Mouse (Mus musculus): ENCODE data around the gene Ptcd3. TPM values are rescaled to one million over a fixed set of nuclear protein-coding genes. Genes with fewer than 3 reads are reported as not detected.

Gene Ptcd3
- total and polyA plus RNA-seq, 2 experiments from 2014 or later = 57.9 to 59.6 TPM

DNA sequence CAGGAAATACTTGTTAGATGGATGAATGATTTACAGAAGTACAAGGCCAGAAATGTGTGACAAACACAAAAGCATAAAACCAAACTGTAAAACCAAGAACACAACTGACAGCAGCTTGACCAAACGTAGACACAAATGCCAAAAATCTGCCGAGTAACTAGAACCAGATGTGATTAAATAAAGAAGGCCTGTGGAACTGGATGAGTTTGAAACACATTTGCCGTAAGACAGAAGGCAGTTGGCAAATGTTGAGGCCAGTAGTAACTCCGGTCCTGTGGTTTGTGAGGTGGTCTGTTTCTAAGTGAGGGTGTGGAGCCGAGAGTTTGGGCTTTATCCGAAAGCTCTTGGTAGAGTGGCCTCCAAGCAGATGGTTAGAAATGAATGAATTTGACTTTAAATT, 32.4 kb upstream of the Ptcd3 start:
- DNase-seq (ENCODE audit: low spot score) (no peak), ATAC-seq (ENCODE audit: low FRiP score) (no peak)
- Histone ChIP-seq H3K4me2 (ENCODE audit: low read depth, low read length, poor library complexity, severe bottlenecking) (no peak overlapping the region), H3K9me3 (ENCODE audit: low read length) (no peaks in the 10 kb centered on the region), H3K9ac (replicated peaks; ENCODE audit: low read length, poor library complexity, severe bottlenecking) (no peak overlapping the region), H3K4me3 (ENCODE audit: low read depth, low read length) (no peak overlapping the region), H3K36me3 (ENCODE audit: insufficient read depth, low read length) (peaks cover 36% of the 10 kb centered on the region), H3K4me1 (ENCODE audit: insufficient read depth, low read length) (no peaks in the 10 kb centered on the region), H3K27ac (ENCODE audit: low read depth, low read length) (no peak overlapping the region), H3K27me3 (ENCODE audit: insufficient read depth, low read length) (no peaks in the 10 kb centered on the region)
- 94% methylated on average over 6 of the region's 6 CpGs for WGBS
- no peak for TF ChIP-seq CTCF (IDR thresholded peaks at IDR 0.05)

DNA sequence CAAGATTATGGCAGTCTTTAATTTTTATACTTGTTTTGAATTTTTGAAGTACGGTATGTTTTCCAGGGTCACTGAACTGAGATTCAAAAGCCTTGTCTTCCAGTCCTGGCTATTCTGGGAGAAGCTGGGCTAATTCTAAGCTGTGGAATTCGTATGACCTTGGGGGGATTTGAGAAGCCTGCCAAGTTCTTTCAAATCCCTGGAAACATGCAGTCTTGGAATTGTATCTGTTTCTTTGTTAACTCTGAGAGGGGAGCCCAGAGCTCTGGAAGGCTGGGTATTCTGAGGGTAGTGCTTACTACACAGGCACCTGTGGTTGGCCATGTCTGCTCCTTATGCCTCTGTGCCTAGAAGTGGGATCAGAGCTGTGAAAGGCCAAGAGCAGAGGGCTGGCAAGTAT, 27.2 kb upstream of the Ptcd3 start:
- H3K9me3 ChIP-seq (ENCODE audit: low read length) = no peaks in the 10 kb centered on the region
- H3K9ac ChIP-seq (replicated peaks; ENCODE audit: low read length, poor library complexity, severe bottlenecking) = no peak overlapping the region
- H3K36me3 ChIP-seq (ENCODE audit: insufficient read depth, low read length) = peaks cover 56% of the 10 kb centered on the region
- H3K4me3 ChIP-seq (ENCODE audit: low read depth, low read length) = no peak overlapping the region
- no peaks in the 10 kb centered on the region for H3K4me1 ChIP-seq (ENCODE audit: insufficient read depth, low read length)
- H3K27ac ChIP-seq (ENCODE audit: low read depth, low read length) = no peak overlapping the region
- DNase-seq (ENCODE audit: low spot score) (no peak), ATAC-seq (ENCODE audit: low FRiP score) (no peak)
- no peaks in the 10 kb centered on the region for H3K27me3 ChIP-seq (ENCODE audit: insufficient read depth, low read length)
- TF ChIP-seq CTCF (IDR thresholded peaks at IDR 0.05) = no peak
- 66% methylated on average over 2 of the region's 2 CpGs for WGBS
- H3K4me2 ChIP-seq (ENCODE audit: low read depth, low read length, poor library complexity, severe bottlenecking) = no peak overlapping the region

DNA sequence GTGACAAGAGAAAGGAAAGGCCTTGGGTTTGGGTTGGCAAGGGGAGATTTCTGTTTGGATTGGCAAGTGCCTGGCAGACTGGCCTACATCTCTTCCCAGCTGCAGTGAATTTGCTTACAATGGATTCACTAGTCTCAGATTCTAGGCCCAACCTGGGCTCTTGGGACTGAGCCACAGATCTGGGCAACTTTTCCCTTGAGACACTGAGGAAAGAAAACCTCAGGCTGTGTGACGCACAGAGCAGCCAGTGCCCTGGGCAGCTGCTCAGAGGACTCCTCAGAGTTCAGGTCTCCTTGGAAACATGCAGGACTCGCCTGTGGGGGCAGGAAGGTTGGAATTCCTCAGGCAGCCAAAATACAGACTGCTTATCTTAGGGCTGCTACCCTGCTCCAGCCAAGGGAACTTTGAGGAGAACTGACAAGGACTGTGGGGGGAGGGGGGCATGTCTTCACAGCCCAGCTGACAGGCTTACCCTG, 25.6 kb upstream of the Ptcd3 start:
- whole genome bisulfite sequencing = 46% methylated on average over 2 of the region's 2 CpGs
- peak; percentile 45 for DNase-seq (ENCODE audit: low spot score)
- H3K4me2 ChIP-seq (ENCODE audit: low read depth, low read length, poor library complexity, severe bottlenecking) = no peak overlapping the region
- H3K36me3 ChIP-seq (ENCODE audit: insufficient read depth, low read length) = peaks cover 68% of the 10 kb centered on the region
- H3K4me1 ChIP-seq (ENCODE audit: insufficient read depth, low read length) = no peaks in the 10 kb centered on the region
- H3K9ac ChIP-seq (replicated peaks; ENCODE audit: low read length, poor library complexity, severe bottlenecking) = no peak overlapping the region
- H3K4me3 ChIP-seq (ENCODE audit: low read depth, low read length) = no peak overlapping the region
- H3K27me3 ChIP-seq (ENCODE audit: insufficient read depth, low read length) = no peaks in the 10 kb centered on the region
- no peak; the same call in 1 of the 2 replicates for ATAC-seq (ENCODE audit: low FRiP score)
- TF ChIP-seq CTCF (IDR thresholded peaks at IDR 0.05) = no peak
- H3K9me3 ChIP-seq (ENCODE audit: low read length) = no peaks in the 10 kb centered on the region
- H3K27ac ChIP-seq (ENCODE audit: low read depth, low read length) = no peak overlapping the region

DNA sequence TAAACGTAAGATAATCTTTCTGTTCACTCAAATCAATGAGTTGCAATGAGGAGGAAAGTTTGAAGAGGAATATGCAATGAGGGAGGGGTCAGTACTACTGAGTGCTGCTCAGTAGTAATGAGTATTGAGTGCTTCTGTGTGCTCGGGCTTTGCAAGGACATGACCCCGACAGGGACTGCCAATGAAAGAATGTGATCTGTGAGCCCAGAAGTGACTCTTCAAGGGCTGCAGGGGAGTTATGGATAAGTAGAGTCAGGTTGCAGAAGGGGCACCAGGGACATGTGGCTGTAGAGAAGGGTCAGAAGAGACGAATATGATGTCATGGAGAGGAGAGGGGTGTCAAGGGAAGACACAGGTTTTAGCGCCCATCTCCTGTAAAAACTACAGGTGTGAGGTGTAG, 23.8 kb upstream of the Ptcd3 start:
- no peaks in the 10 kb centered on the region for H3K4me1 ChIP-seq (ENCODE audit: insufficient read depth, low read length)
- DNase-seq (ENCODE audit: low spot score) (no peak), ATAC-seq (ENCODE audit: low FRiP score) (no peak)
- H3K4me2 ChIP-seq (ENCODE audit: low read depth, low read length, poor library complexity, severe bottlenecking) = no peak overlapping the region
- 93% methylated on average over 5 of the region's 5 CpGs for WGBS
- TF ChIP-seq CTCF (IDR thresholded peaks at IDR 0.05) = no peak
- peaks cover 57% of the 10 kb centered on the region for H3K36me3 ChIP-seq (ENCODE audit: insufficient read depth, low read length)
- no peak overlapping the region for H3K9ac ChIP-seq (replicated peaks; ENCODE audit: low read length, poor library complexity, severe bottlenecking)
- H3K9me3 ChIP-seq (ENCODE audit: low read length) = no peaks in the 10 kb centered on the region
- H3K27ac ChIP-seq (ENCODE audit: low read depth, low read length) = no peak overlapping the region
- H3K27me3 ChIP-seq (ENCODE audit: insufficient read depth, low read length) = no peaks in the 10 kb centered on the region
- no peak overlapping the region for H3K4me3 ChIP-seq (ENCODE audit: low read depth, low read length)

DNA sequence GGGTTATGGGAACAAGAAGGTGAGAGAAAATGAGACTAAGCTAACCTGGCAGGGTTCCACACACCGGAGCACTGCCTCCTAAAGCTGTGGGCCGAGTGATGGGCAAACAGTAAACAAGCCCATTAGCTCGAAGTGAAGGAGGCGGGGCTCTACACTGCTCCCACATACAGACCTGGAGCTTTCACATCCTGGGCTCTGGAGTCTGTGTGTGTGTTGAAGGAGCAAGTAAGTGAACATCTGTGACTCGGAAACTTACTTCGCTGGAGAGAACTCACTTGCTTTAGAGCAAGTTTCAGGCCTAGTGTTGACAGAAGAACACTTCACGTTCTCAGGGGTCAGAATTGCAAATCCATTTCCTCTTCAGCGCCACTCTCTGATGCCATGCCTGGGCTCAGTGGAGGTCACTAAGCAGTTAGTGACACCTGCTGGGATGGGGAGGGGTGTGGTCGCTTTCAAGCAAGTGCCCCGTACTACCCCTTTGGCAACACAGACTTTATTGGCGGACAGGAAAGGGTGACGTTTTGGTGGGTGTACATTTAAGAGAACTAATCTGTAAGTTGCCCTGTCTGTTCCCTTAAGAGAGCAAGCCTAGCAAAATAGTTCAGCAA, 22.4 kb upstream of the Ptcd3 start:
- ATAC-seq (ENCODE audit: low FRiP score) = no peak
- TF ChIP-seq CTCF (IDR thresholded peaks at IDR 0.05) = no peak
- Histone ChIP-seq H3K9me3 (ENCODE audit: low read length) (no peaks in the 10 kb centered on the region), H3K9ac (replicated peaks; ENCODE audit: low read length, poor library complexity, severe bottlenecking) (no peak overlapping the region), H3K4me3 (ENCODE audit: low read depth, low read length) (no peak overlapping the region), H3K36me3 (ENCODE audit: insufficient read depth, low read length) (peaks cover 49% of the 10 kb centered on the region), H3K4me1 (ENCODE audit: insufficient read depth, low read length) (no peaks in the 10 kb centered on the region), H3K4me2 (ENCODE audit: low read depth, low read length, poor library complexity, severe bottlenecking) (no peak overlapping the region), H3K27me3 (ENCODE audit: insufficient read depth, low read length) (no peaks in the 10 kb centered on the region), H3K27ac (ENCODE audit: low read depth, low read length) (no peak overlapping the region)
- WGBS = 86% methylated on average over 12 of the region's 12 CpGs
- no peak for DNase-seq (ENCODE audit: low spot score)

DNA sequence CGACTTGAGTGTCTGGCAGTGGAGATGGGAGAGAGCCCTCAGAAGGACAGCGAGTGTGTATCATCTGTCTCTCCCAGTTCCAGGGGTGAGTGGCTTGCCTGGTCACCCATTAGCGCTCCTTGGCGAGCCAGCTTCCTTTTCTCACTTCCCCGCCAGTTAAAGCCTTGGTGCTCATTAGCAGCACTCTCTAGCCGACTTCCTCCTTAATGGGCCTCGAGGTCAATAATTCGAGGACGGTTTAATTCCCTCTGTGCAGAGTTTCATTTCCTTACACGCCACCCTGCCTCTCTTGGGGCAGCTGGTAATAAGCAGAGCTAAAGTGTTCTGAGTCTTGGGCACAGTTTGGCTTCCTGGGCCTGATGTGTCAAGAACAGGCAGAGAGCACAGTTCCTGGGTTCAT, 21.5 kb upstream of the Ptcd3 start:
- H3K9me3 ChIP-seq (ENCODE audit: low read length) = no peaks in the 10 kb centered on the region
- no peak for ATAC-seq (ENCODE audit: low FRiP score)
- H3K4me3 ChIP-seq (ENCODE audit: low read depth, low read length) = no peak overlapping the region
- H3K4me2 ChIP-seq (ENCODE audit: low read depth, low read length, poor library complexity, severe bottlenecking) = no peak overlapping the region
- no peak for DNase-seq (ENCODE audit: low spot score)
- H3K27ac ChIP-seq (ENCODE audit: low read depth, low read length) = no peak overlapping the region
- no peak overlapping the region for H3K9ac ChIP-seq (replicated peaks; ENCODE audit: low read length, poor library complexity, severe bottlenecking)
- H3K27me3 ChIP-seq (ENCODE audit: insufficient read depth, low read length) = no peaks in the 10 kb centered on the region
- no peak for TF ChIP-seq CTCF (IDR thresholded peaks at IDR 0.05)
- H3K36me3 ChIP-seq (ENCODE audit: insufficient read depth, low read length) = peaks cover 50% of the 10 kb centered on the region
- WGBS = 90% methylated on average over 10 of the region's 10 CpGs
- no peaks in the 10 kb centered on the region for H3K4me1 ChIP-seq (ENCODE audit: insufficient read depth, low read length)

Data from midbrain, postnatal 0 days (tissue).